Mouse (Mus musculus) MEL (cell line): ENCODE results near the gene Pdcd6ip. TPM values are rescaled to one million over a fixed set of nuclear protein-coding genes. Genes with fewer than 3 reads are reported as not detected.

Experiments
- DNase-seq: peaks from one replicate; pipeline ENCODE4 v3.0.0; 2011; ENCODE audit warnings: low read depth, low spot score
- H3K27ac ChIP-seq: 2 replicates; pipeline ENCODE4 v1.5.1; 2012; ENCODE audit warnings: low read depth, mild to moderate bottlenecking, control low read depth, low read length, moderate library complexity; ENCODE audit not compliant: control insufficient read depth
- H3K27me3 ChIP-seq, 2 experiments: fragments of 150-350 bp in 1 of 2; sonication (generic) in 1 of 2; 2 replicates each; pipeline ENCODE4 v1.6.1; 2012; ENCODE audit warnings: low read length in 2 of 2, mild to moderate bottlenecking in 2 of 2, improper control_type of control experiment in 1 of 2, moderate library complexity in 1 of 2; ENCODE audit not compliant: insufficient read depth in 2 of 2, control insufficient read depth in 1 of 2
- H3K36me3 ChIP-seq, 2 experiments: 2 replicates each; pipeline ENCODE4 v1.6.1; 2012 to 2014; ENCODE audit warnings: low read length in 2 of 2, improper control_type of control experiment in 1 of 2, inconsistent platforms in 1 of 2, mild to moderate bottlenecking in 1 of 2; ENCODE audit not compliant: insufficient read depth in 2 of 2, control insufficient read depth in 1 of 2
- H3K4me1 ChIP-seq, 2 experiments: fragments of 150-350 bp in 1 of 2; sonication (generic) in 1 of 2; 2 replicates each; pipeline ENCODE4 v1.6.1; 2012; ENCODE audit warnings: low read length in 2 of 2, improper control_type of control experiment in 1 of 2, mild to moderate bottlenecking in 1 of 2; ENCODE audit not compliant: insufficient read depth in 2 of 2, control insufficient read depth in 1 of 2
- H3K4me3 ChIP-seq, 2 experiments: fragments of 150-350 bp in 1 of 2; sonication (generic) in 1 of 2; 2 replicates each; pipeline ENCODE4 v1.5.1; 2012; ENCODE audit warnings: low read depth in 2 of 2, low read length in 2 of 2, mild to moderate bottlenecking in 2 of 2, moderate library complexity in 2 of 2, control low read depth in 1 of 2, improper control_type of control experiment in 1 of 2; ENCODE audit not compliant: control insufficient read depth in 1 of 2, insufficient read depth in 1 of 2
- H3K79me2 ChIP-seq: 2 replicates; pipeline ENCODE4 v1.6.1; 2012; ENCODE audit warnings: mild to moderate bottlenecking, low read length, moderate library complexity; ENCODE audit not compliant: control insufficient read depth, poor library complexity, insufficient read depth
- H3K9ac ChIP-seq: 2 replicates; pipeline ENCODE4 v1.6.1; 2012; ENCODE audit warnings: low read depth, mild to moderate bottlenecking, control low read depth, low read length, moderate library complexity; ENCODE audit not compliant: control insufficient read depth, poor library complexity, severe bottlenecking
- H3K9me3 ChIP-seq: fragments of 150-350 bp; sonication (generic); replicated peaks from 2 replicates; pipeline ENCODE4 v1.6.1; 2012; ENCODE audit warnings: mild to moderate bottlenecking, low read length, improper control_type of control experiment, moderate library complexity; ENCODE audit not compliant: insufficient read depth
- EP300 ChIP-seq, 2 experiments: IDR thresholded peaks; 2 replicates each; pipeline ENCODE4 v1.6.1; 2011; ENCODE audit warnings: improper control_type of control experiment in 2 of 2, low read length in 2 of 2, low read depth in 1 of 2, mild to moderate bottlenecking in 1 of 2
- JUND ChIP-seq: IDR thresholded peaks from 2 replicates; pipeline ENCODE4 v1.6.1; 2011; ENCODE audit warnings: low read depth, mild to moderate bottlenecking, improper control_type of control experiment, low read length
- MAX ChIP-seq: IDR thresholded peaks from 2 replicates; pipeline ENCODE4 v1.6.1; 2011; ENCODE audit warnings: low read length, improper control_type of control experiment
- MAZ ChIP-seq: IDR thresholded peaks from 2 replicates; pipeline ENCODE4 v1.6.1; 2012; ENCODE audit warnings: low read depth, mild to moderate bottlenecking, inconsistent platforms, low read length, improper control_type of control experiment
- MYC ChIP-seq: IDR thresholded peaks from 2 replicates; pipeline ENCODE4 v1.6.1; 2011; ENCODE audit warnings: low read depth, mild to moderate bottlenecking, low read length, improper control_type of control experiment, moderate library complexity
- NELFE ChIP-seq: IDR thresholded peaks from 2 replicates; pipeline ENCODE4 v1.6.1; 2011; ENCODE audit warnings: low read depth, low read length, improper control_type of control experiment
- SIN3A ChIP-seq: IDR thresholded peaks from 2 replicates; pipeline ENCODE4 v1.6.1; 2012; ENCODE audit warnings: low read length, improper control_type of control experiment, inconsistent platforms
- SMC3 ChIP-seq: IDR thresholded peaks from 2 replicates; pipeline ENCODE4 v1.6.1; 2011; ENCODE audit warnings: low read depth, low read length, improper control_type of control experiment
- TAL1 ChIP-seq: IDR thresholded peaks from 2 replicates; pipeline ENCODE4 v1.6.1; 2012; ENCODE audit warnings: mild to moderate bottlenecking, inconsistent platforms, low read length, moderate library complexity, mixed read lengths
- USF1 ChIP-seq: IDR thresholded peaks from 2 replicates; pipeline ENCODE4 v1.6.1; 2014; ENCODE audit warnings: low read depth, mild to moderate bottlenecking, inconsistent platforms, low read length, improper control_type of control experiment, moderate library complexity
- ZMIZ1 ChIP-seq: IDR thresholded peaks from 2 replicates; pipeline ENCODE4 v1.6.1; 2012; ENCODE audit warnings: low read depth, mild to moderate bottlenecking, inconsistent platforms, low read length, improper control_type of control experiment, moderate library complexity
- polyA plus RNA-seq, 2 experiments: library from polyadenylated mRNA; stranded (reverse) in 1 of 2; unstranded in 1 of 2; fragments of >175 nt in 1 of 2; fragments of >200 nt in 1 of 2; gene quantifications; 2 replicates each; pipeline versions ENCODE4 v1.2.1 to v1.2.4; 2012; ENCODE audit warnings: low replicate concordance in 2 of 2, low read depth in 1 of 2; ENCODE audit not compliant: insufficient read length in 2 of 2, insufficient read depth in 1 of 2, missing spikeins in 1 of 2
- total RNA-seq: library from RNA; depleted of rRNA; stranded (reverse); fragments of 300-350 nt; gene quantifications from 2 replicates; pipeline ENCODE4 v1.2.3, GENCODE M21; 2012

Pdcd6ip gene
- total and polyA plus RNA-seq, 3 experiments = 21.1 to 71.2 (median 60.1) TPM

- TF ChIP-seq TAL1 (no peak), MAX (peak; percentile 95), MYC (no peak), NELFE (peak; percentile 89), SMC3 (no peak)
Measured at GRCm38 (mm10) chr9:113707481-113708360, at the start of gene Pdcd6ip (continued).

- H3K27me3 ChIP-seq = no peaks in the 10 kb centered on the region
- no peaks in the 10 kb centered on the region for H3K4me1 ChIP-seq
- H3K27ac ChIP-seq = no peak overlapping the region
- no peaks in the 10 kb centered on the region for H3K9me3 ChIP-seq
- no peak for DNase-seq
- H3K36me3 ChIP-seq = peaks cover 0 to 2% of the 10 kb centered on the region in 2 experiments; a peak in 2 of 4 replicates
- H3K79me2 ChIP-seq = peaks cover 35% of the 10 kb centered on the region
- TF ChIP-seq JUND = no peak
- no peak for TF ChIP-seq USF1
- no peak for TF ChIP-seq SIN3A
- no peak for TF ChIP-seq MAZ
- no peak for TF ChIP-seq SMC3
- H3K4me3 ChIP-seq = no peak overlapping the region
- H3K9ac ChIP-seq = no peak overlapping the region
Measured at GRCm38 (mm10) chr9:113755888-113756719, 48.0 kb upstream of the Pdcd6ip start.

- no peak overlapping the region for H3K4me3 ChIP-seq
- peaks cover 48% of the 10 kb centered on the region for H3K79me2 ChIP-seq
- no peak overlapping the region for H3K9ac ChIP-seq
- no peaks in the 10 kb centered on the region for H3K9me3 ChIP-seq
- no peak for DNase-seq
- H3K4me1 ChIP-seq = peaks cover 3 to 10% of the 10 kb centered on the region in 2 experiments; a peak in 2 of 4 replicates
- TF ChIP-seq JUND (no peak), MAX (no peak), ZMIZ1 (no peak), USF1 (no peak), NELFE (no peak), MAZ (no peak), EP300 (IDR thresholded peaks at IDR 0.05; ENCODE audit: low read depth in 1 of 2, low read length in 2 of 2) (no peak)
- H3K27me3 ChIP-seq = no peaks in the 10 kb centered on the region
- H3K27ac ChIP-seq = no peak overlapping the region
- peaks cover 5 to 9% of the 10 kb centered on the region in 2 experiments for H3K36me3 ChIP-seq
Measured at GRCm38 (mm10) chr9:113749356-113749755, 41.3 kb upstream of the Pdcd6ip start.
